Mouse (Mus musculus) liver, adult 2 months (tissue): ENCODE measurements around the gene Oprd1. TPM values are rescaled to one million over a fixed set of nuclear protein-coding genes. Genes with fewer than 3 reads are reported as not detected.

Experiments
- DNase-seq: peaks from one replicate; pipeline ENCODE4 v3.0.0-alpha.2; 2011; ENCODE audit warnings: low read depth, low spot score; ENCODE audit errors: extremely low read depth
- H3K27ac ChIP-seq: fragments of 200-500 bp; replicated peaks from 2 replicates; pipeline ENCODE4 v1.5.1; 2012; ENCODE audit warnings: low read depth, mild to moderate bottlenecking, control low read depth, inconsistent platforms, low read length; ENCODE audit not compliant: insufficient read depth
- H3K27me3 ChIP-seq: fragments of 200-500 bp; 2 replicates; pipeline ENCODE4 v1.6.1; 2012; ENCODE audit warnings: mild to moderate bottlenecking, moderate library complexity, low read length, inconsistent platforms; ENCODE audit not compliant: control insufficient read depth, insufficient read depth
- H3K36me3 ChIP-seq: fragments of 200-500 bp; 2 replicates; pipeline ENCODE4 v1.6.1; 2012; ENCODE audit warnings: low read length, inconsistent platforms; ENCODE audit not compliant: control insufficient read depth, insufficient read depth
- H3K4me1 ChIP-seq: fragments of 200-500 bp; 2 replicates; pipeline ENCODE4 v1.6.1; 2011; ENCODE audit warnings: low read length; ENCODE audit not compliant: control insufficient read depth, insufficient read depth
- H3K4me3 ChIP-seq: fragments of 200-500 bp; 2 replicates; pipeline ENCODE4 v1.5.1; 2011; ENCODE audit warnings: low read depth, mild to moderate bottlenecking, control low read depth, low read length, moderate library complexity; ENCODE audit not compliant: insufficient read depth
- H3K79me2 ChIP-seq: fragments of 200-500 bp; 2 replicates; pipeline ENCODE4 v1.6.1; 2012; ENCODE audit warnings: inconsistent platforms, mild to moderate bottlenecking, low read length, moderate library complexity; ENCODE audit not compliant: control insufficient read depth, insufficient read depth
- H3K9ac ChIP-seq: fragments of 200-500 bp; 2 replicates; pipeline ENCODE4 v1.6.1; 2012; ENCODE audit warnings: low read depth, mild to moderate bottlenecking, control low read depth, inconsistent platforms, low read length
- CTCF ChIP-seq: fragments of 200-500 bp; IDR thresholded peaks from 2 replicates; pipeline ENCODE4 v1.5.1; 2011; ENCODE audit warnings: low read depth, low read length, control low read depth
- POLR2A ChIP-seq: fragments of 200-500 bp; IDR thresholded peaks from 2 replicates; pipeline ENCODE4 v1.6.1; 2011; ENCODE audit warnings: low read length, control low read depth; ENCODE audit not compliant: insufficient read depth; ENCODE audit errors: extremely low read depth
- WGBS: fragments of 180-500 bp; shearing (Covaris S2); methylation state at CpG from one replicate; pipeline ENCODE4 v1.1.7; 2018; 5-methylcytosine and 5-hydroxymethylcytosine counted together
- polyA plus RNA-seq: library from polyadenylated mRNA; depleted of rRNA; stranded (reverse); fragments of >200 nt; gene quantifications from 2 replicates; pipeline ENCODE4 v1.2.3, GENCODE M21; 2012
- total RNA-seq: library from RNA; depleted of rRNA; stranded (reverse); fragments of >200 nt; gene quantifications from 2 replicates; pipeline ENCODE4 v1.2.3, GENCODE M21; 2014

Oprd1 gene
- total and polyA plus RNA-seq, 2 experiments, result not detected

GRCm38 (mm10) chr4:132088921-132089320 is 55.4 kb downstream of the Oprd1 start:
- WGBS, result 17% methylated on average over 7 of the region's 7 CpGs
- peak; percentile 53 for DNase-seq

GRCm38 (mm10) chr4:132085114-132085513 is 59.2 kb downstream of the Oprd1 start:
- Histone ChIP-seq H3K36me3 (no peaks in the 10 kb centered on the region), H3K4me3 (no peak overlapping the region), H3K9ac (no peak overlapping the region), H3K27me3 (no peaks in the 10 kb centered on the region), H3K79me2 (no peaks in the 10 kb centered on the region), H3K4me1 (no peaks in the 10 kb centered on the region), H3K27ac (no peak overlapping the region)
- TF ChIP-seq POLR2A (no peak), CTCF (no peak)
- 88% methylated on average over 7 of the region's 7 CpGs for WGBS
- DNase-seq, result no peak

More at GRCm38 (mm10) chr4:132088921-132089320, 55.4 kb downstream of the Oprd1 start:
- Histone ChIP-seq H3K79me2 (no peaks in the 10 kb centered on the region), H3K27me3 (no peaks in the 10 kb centered on the region), H3K4me3 (no peak overlapping the region), H3K9ac (no peak overlapping the region), H3K27ac (no peak overlapping the region), H3K36me3 (no peaks in the 10 kb centered on the region), H3K4me1 (no peaks in the 10 kb centered on the region)
- no peak for TF ChIP-seq POLR2A
- TF ChIP-seq CTCF, result peak; percentile 77

GRCm38 (mm10) chr4:132080492-132080983 is 63.7 kb downstream of the Oprd1 start:
- TF ChIP-seq CTCF (no peak), POLR2A (no peak)
- Histone ChIP-seq H3K4me1 (peaks cover 12% of the 10 kb centered on the region), H3K36me3 (no peaks in the 10 kb centered on the region), H3K27ac (no peak overlapping the region), H3K79me2 (no peaks in the 10 kb centered on the region), H3K4me3 (no peak overlapping the region), H3K9ac (no peak overlapping the region), H3K27me3 (no peaks in the 10 kb centered on the region)
- DNase-seq, result no peak
- WGBS, result 80% methylated on average over 4 of the region's 4 CpGs

GRCm38 (mm10) chr4:132079555-132080275 is 64.6 kb downstream of the Oprd1 start:
- H3K27ac ChIP-seq, result no peak overlapping the region
- peaks cover 12% of the 10 kb centered on the region for H3K4me1 ChIP-seq
- WGBS, result 8% methylated on average over 19 of the region's 19 CpGs
- H3K4me3 ChIP-seq, result no peak overlapping the region
- DNase-seq, result peak; percentile 58
- no peak overlapping the region for H3K9ac ChIP-seq
- no peaks in the 10 kb centered on the region for H3K36me3 ChIP-seq
- peaks cover under 1% of the 10 kb centered on the region; the same call in 1 of the 2 replicates for H3K79me2 ChIP-seq
- H3K27me3 ChIP-seq, result no peaks in the 10 kb centered on the region
- TF ChIP-seq CTCF (peak; percentile 79), POLR2A (no peak)

GRCm38 (mm10) chr4:132078296-132078714 is 66.0 kb downstream of the Oprd1 start:
- peak; percentile 97 for DNase-seq
- TF ChIP-seq POLR2A, result no peak
- no peak for TF ChIP-seq CTCF
- Histone ChIP-seq H3K27ac (peak overlapping the region; percentile 98), H3K27me3 (no peaks in the 10 kb centered on the region), H3K4me1 (peaks cover 15% of the 10 kb centered on the region), H3K36me3 (no peaks in the 10 kb centered on the region), H3K4me3 (peak overlapping the region; percentile 13; the same call in 1 of the 2 replicates), H3K9ac (peak overlapping the region; percentile 56), H3K79me2 (peaks cover 13% of the 10 kb centered on the region; the same call in 1 of the 2 replicates)
- WGBS, result 12% methylated on average over 7 of the region's 7 CpGs

GRCm38 (mm10) chr4:132077445-132077844 is 66.8 kb downstream of the Oprd1 start:
- peak overlapping the region; percentile 85 for H3K9ac ChIP-seq
- no peaks in the 10 kb centered on the region for H3K27me3 ChIP-seq
- peak overlapping the region; percentile 61 for H3K4me3 ChIP-seq
- TF ChIP-seq CTCF, result no peak
- no peak for TF ChIP-seq POLR2A
- H3K36me3 ChIP-seq, result no peaks in the 10 kb centered on the region
- WGBS, result 27% methylated on average over 7 of the region's 7 CpGs
- peak overlapping the region; percentile 98 for H3K27ac ChIP-seq
- peak; percentile 33 for DNase-seq
- peaks cover 22% of the 10 kb centered on the region for H3K4me1 ChIP-seq
- peaks cover 20% of the 10 kb centered on the region; the same call in 1 of the 2 replicates for H3K79me2 ChIP-seq
